Mouse (Mus musculus) spleen, adult 2 months (tissue): ENCODE measurements around the gene Col7a1.

ENCODE experiments used
- CTCF ChIP-seq: fragments of 200-500 bp; IDR thresholded peaks from 2 replicates; pipeline ENCODE4 v1.5.1; 2011; ENCODE audit warnings: mild to moderate bottlenecking, inconsistent platforms; ENCODE audit not compliant: insufficient read depth, insufficient read length, insufficient replicate concordance; ENCODE audit errors: extremely low read depth
- POLR2A ChIP-seq: fragments of 200-500 bp; IDR thresholded peaks from 2 replicates; pipeline ENCODE4 v1.6.1; 2011; ENCODE audit warnings: low read depth, low read length, inconsistent platforms

DNA sequence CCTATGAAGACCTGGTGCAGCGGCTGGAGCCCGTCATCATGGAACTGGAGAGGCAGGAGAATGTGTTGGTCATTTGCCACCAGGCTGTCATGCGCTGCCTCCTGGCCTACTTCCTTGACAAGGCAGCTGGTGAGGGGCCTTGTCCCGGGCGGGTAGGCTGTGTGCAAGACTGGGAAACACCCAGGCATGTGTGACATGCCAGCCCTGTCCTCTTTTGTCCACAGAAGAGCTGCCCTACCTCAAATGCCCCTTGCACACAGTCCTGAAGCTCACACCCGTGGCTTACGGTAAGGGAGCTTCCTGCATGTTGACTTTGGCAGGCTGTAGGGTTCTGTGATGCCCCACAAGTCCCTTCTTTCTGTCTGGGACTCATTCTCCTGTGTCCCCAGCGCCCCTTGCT is 74.1 kb downstream of the Col7a1 start:
- TF ChIP-seq CTCF (no peak), POLR2A (no peak)
